Mouse (Mus musculus): ENCODE measurements around the gene Zbtb2. TPM values are rescaled to one million over a fixed set of nuclear protein-coding genes. Genes with fewer than 3 reads are reported as not detected.

Gene Zbtb2
- polyA plus RNA-seq, 1 experiment from 2014 or later: 13.7 TPM

- no peaks in the 10 kb centered on the region for H3K4me1 ChIP-seq
- ATAC-seq (ENCODE audit: insufficient number of reproducible peaks, low FRiP score, low TSS enrichment, low read depth): no peak
- 83% methylated on average over 5 of the region's 5 CpGs for WGBS
Measured at GRCm38 (mm10) chr10:4380748-4381147, 7.2 kb downstream of the Zbtb2 start.

GRCm38 (mm10) chr10:4376931-4377330 is 11.0 kb downstream of the Zbtb2 start:
- H3K4me2 ChIP-seq (replicated peaks): no peak overlapping the region
- no peak overlapping the region for H3K9ac ChIP-seq
- H3K4me1 ChIP-seq: no peaks in the 10 kb centered on the region
- H3K27me3 ChIP-seq: no peaks in the 10 kb centered on the region
- ATAC-seq (ENCODE audit: insufficient number of reproducible peaks, low FRiP score, low TSS enrichment, low read depth): no peak
- no peak overlapping the region for H3K4me3 ChIP-seq (replicated peaks)
- no peak overlapping the region for H3K27ac ChIP-seq (replicated peaks)
- peaks cover 12% of the 10 kb centered on the region; the same call in 1 of the 2 replicates for H3K36me3 ChIP-seq
- WGBS: 85% methylated on average over 7 of the region's 7 CpGs
- no peaks in the 10 kb centered on the region for H3K9me3 ChIP-seq (replicated peaks)

More at GRCm38 (mm10) chr10:4380748-4381147, 7.2 kb downstream of the Zbtb2 start:
- H3K9me3 ChIP-seq (replicated peaks): no peaks in the 10 kb centered on the region
- no peaks in the 10 kb centered on the region for H3K36me3 ChIP-seq
- no peak overlapping the region for H3K4me3 ChIP-seq (replicated peaks)
- no peak overlapping the region for H3K4me2 ChIP-seq (replicated peaks)
- no peak overlapping the region for H3K9ac ChIP-seq
- H3K27ac ChIP-seq (replicated peaks): no peak overlapping the region
- no peaks in the 10 kb centered on the region for H3K27me3 ChIP-seq

GRCm38 (mm10) chr10:4376461-4376860 is 11.4 kb downstream of the Zbtb2 start:
- H3K27me3 ChIP-seq: no peaks in the 10 kb centered on the region
- H3K4me1 ChIP-seq: no peaks in the 10 kb centered on the region
- H3K9ac ChIP-seq: no peak overlapping the region
- no peak overlapping the region for H3K4me3 ChIP-seq (replicated peaks)
- H3K4me2 ChIP-seq (replicated peaks): no peak overlapping the region
- H3K9me3 ChIP-seq (replicated peaks): no peaks in the 10 kb centered on the region
- no peak for ATAC-seq (ENCODE audit: insufficient number of reproducible peaks, low FRiP score, low TSS enrichment, low read depth)
- WGBS: 58% methylated on average over 7 of the region's 7 CpGs
- H3K27ac ChIP-seq (replicated peaks): no peak overlapping the region
- peaks cover 12% of the 10 kb centered on the region; the same call in 1 of the 2 replicates for H3K36me3 ChIP-seq

- H3K9ac ChIP-seq: no peak overlapping the region
- 62% methylated on average over 7 of the region's 7 CpGs for WGBS
- no peak overlapping the region for H3K4me3 ChIP-seq (replicated peaks)
- H3K36me3 ChIP-seq: peaks cover 12% of the 10 kb centered on the region; the same call in 1 of the 2 replicates
- no peak for ATAC-seq (ENCODE audit: insufficient number of reproducible peaks, low FRiP score, low TSS enrichment, low read depth)
- H3K27ac ChIP-seq (replicated peaks): no peak overlapping the region
- H3K9me3 ChIP-seq (replicated peaks): no peaks in the 10 kb centered on the region
- no peaks in the 10 kb centered on the region for H3K4me1 ChIP-seq
- H3K4me2 ChIP-seq (replicated peaks): no peak overlapping the region
- H3K27me3 ChIP-seq: no peaks in the 10 kb centered on the region
Measured at GRCm38 (mm10) chr10:4375267-4375666, 12.6 kb downstream of the Zbtb2 start.

GRCm38 (mm10) chr10:4374734-4375133 is 13.2 kb downstream of the Zbtb2 start:
- H3K9me3 ChIP-seq (replicated peaks): no peaks in the 10 kb centered on the region
- no peak for ATAC-seq (ENCODE audit: insufficient number of reproducible peaks, low FRiP score, low TSS enrichment, low read depth)
- WGBS: 89% methylated on average over 4 of the region's 4 CpGs
- no peak overlapping the region for H3K4me2 ChIP-seq (replicated peaks)
- no peaks in the 10 kb centered on the region for H3K4me1 ChIP-seq
- H3K27ac ChIP-seq (replicated peaks): no peak overlapping the region
- H3K36me3 ChIP-seq: peaks cover 12% of the 10 kb centered on the region; the same call in 1 of the 2 replicates
- H3K4me3 ChIP-seq (replicated peaks): no peak overlapping the region
- no peak overlapping the region for H3K9ac ChIP-seq
- no peaks in the 10 kb centered on the region for H3K27me3 ChIP-seq

GRCm38 (mm10) chr10:4374239-4374638 is 13.7 kb downstream of the Zbtb2 start:
- Histone ChIP-seq H3K4me2 (replicated peaks) (no peak overlapping the region), H3K27me3 (no peaks in the 10 kb centered on the region), H3K4me1 (no peaks in the 10 kb centered on the region), H3K9ac (no peak overlapping the region), H3K36me3 (peaks cover 15% of the 10 kb centered on the region), H3K9me3 (replicated peaks) (no peaks in the 10 kb centered on the region), H3K4me3 (replicated peaks) (no peak overlapping the region), H3K27ac (replicated peaks) (no peak overlapping the region)
- WGBS: 92% methylated on average over 7 of the region's 7 CpGs
- no peak for ATAC-seq (ENCODE audit: insufficient number of reproducible peaks, low FRiP score, low TSS enrichment, low read depth)

- H3K9me3 ChIP-seq (replicated peaks): no peaks in the 10 kb centered on the region
- no peak overlapping the region for H3K27ac ChIP-seq (replicated peaks)
- H3K4me2 ChIP-seq (replicated peaks): no peak overlapping the region
- no peak for ATAC-seq (ENCODE audit: insufficient number of reproducible peaks, low FRiP score, low TSS enrichment, low read depth)
- no peaks in the 10 kb centered on the region for H3K27me3 ChIP-seq
- no peak overlapping the region for H3K9ac ChIP-seq
- no peaks in the 10 kb centered on the region for H3K4me1 ChIP-seq
- H3K4me3 ChIP-seq (replicated peaks): no peak overlapping the region
- 94% methylated on average over 4 of the region's 4 CpGs for WGBS
- H3K36me3 ChIP-seq: peaks cover 21% of the 10 kb centered on the region
Measured at GRCm38 (mm10) chr10:4373558-4373957, 14.3 kb downstream of the Zbtb2 start.

GRCm38 (mm10) chr10:4372011-4372410 is 15.9 kb downstream of the Zbtb2 start:
- Histone ChIP-seq H3K27me3 (no peaks in the 10 kb centered on the region), H3K9ac (no peak overlapping the region), H3K9me3 (replicated peaks) (no peaks in the 10 kb centered on the region), H3K4me2 (replicated peaks) (no peak overlapping the region), H3K36me3 (peaks cover 30% of the 10 kb centered on the region), H3K4me3 (replicated peaks) (no peak overlapping the region), H3K27ac (replicated peaks) (no peak overlapping the region), H3K4me1 (no peaks in the 10 kb centered on the region)
- 43% methylated on average over 5 of the region's 5 CpGs for WGBS
- no peak for ATAC-seq (ENCODE audit: insufficient number of reproducible peaks, low FRiP score, low TSS enrichment, low read depth)

- 83% methylated on average over 11 of the region's 11 CpGs for WGBS
- H3K36me3 ChIP-seq: peaks cover 30% of the 10 kb centered on the region
Measured at GRCm38 (mm10) chr10:4370105-4370504, 17.8 kb downstream of the Zbtb2 start.

GRCm38 (mm10) chr10:4364618-4365017 is 23.3 kb downstream of the Zbtb2 start:
- ATAC-seq (ENCODE audit: insufficient number of reproducible peaks, low FRiP score, low TSS enrichment, low read depth): no peak
- WGBS: 83% methylated on average over 3 of the region's 3 CpGs
- H3K4me2 ChIP-seq (replicated peaks): no peak overlapping the region
- no peak overlapping the region for H3K27ac ChIP-seq (replicated peaks)
- H3K27me3 ChIP-seq: no peaks in the 10 kb centered on the region
- 0 out of 2 replicates have a peak, but pooled peaks cover 3% of the 10 kb centered on the region for H3K9me3 ChIP-seq (replicated peaks)
- H3K4me1 ChIP-seq: no peaks in the 10 kb centered on the region
- no peak overlapping the region for H3K4me3 ChIP-seq (replicated peaks)
- peaks cover 18% of the 10 kb centered on the region for H3K36me3 ChIP-seq
- H3K9ac ChIP-seq: no peak overlapping the region

More at GRCm38 (mm10) chr10:4370105-4370504, 17.8 kb downstream of the Zbtb2 start:
- Histone ChIP-seq H3K27ac (replicated peaks) (no peak overlapping the region), H3K4me2 (replicated peaks) (no peak overlapping the region), H3K9ac (no peak overlapping the region), H3K9me3 (replicated peaks) (no peaks in the 10 kb centered on the region), H3K4me3 (replicated peaks) (no peak overlapping the region), H3K4me1 (no peaks in the 10 kb centered on the region), H3K27me3 (no peaks in the 10 kb centered on the region)
- ATAC-seq (ENCODE audit: insufficient number of reproducible peaks, low FRiP score, low TSS enrichment, low read depth): no peak

- no peak overlapping the region for H3K9ac ChIP-seq
- 79% methylated on average over 10 of the region's 10 CpGs for WGBS
- H3K9me3 ChIP-seq (replicated peaks): no peaks in the 10 kb centered on the region
- H3K4me3 ChIP-seq (replicated peaks): no peak overlapping the region
- no peak overlapping the region for H3K4me2 ChIP-seq (replicated peaks)
- no peaks in the 10 kb centered on the region for H3K4me1 ChIP-seq
- no peak overlapping the region for H3K27ac ChIP-seq (replicated peaks)
- H3K36me3 ChIP-seq: peaks cover 10% of the 10 kb centered on the region; the same call in 1 of the 2 replicates
- ATAC-seq (ENCODE audit: insufficient number of reproducible peaks, low FRiP score, low TSS enrichment, low read depth): no peak
- H3K27me3 ChIP-seq: no peaks in the 10 kb centered on the region
Measured at GRCm38 (mm10) chr10:4357435-4357834, 30.5 kb downstream of the Zbtb2 start.

- WGBS: 46% methylated on average over 5 of the region's 5 CpGs
- ATAC-seq (ENCODE audit: insufficient number of reproducible peaks, low FRiP score, low TSS enrichment, low read depth): no peak
- H3K9me3 ChIP-seq (replicated peaks): no peaks in the 10 kb centered on the region
Measured at GRCm38 (mm10) chr10:4356640-4357039, 31.3 kb downstream of the Zbtb2 start.

More at GRCm38 (mm10) chr10:4356640-4357039, 31.3 kb downstream of the Zbtb2 start:
- Histone ChIP-seq H3K27ac (replicated peaks) (no peak overlapping the region), H3K4me3 (replicated peaks) (no peak overlapping the region), H3K9ac (no peak overlapping the region), H3K36me3 (peaks cover 10% of the 10 kb centered on the region; the same call in 1 of the 2 replicates), H3K4me2 (replicated peaks) (no peak overlapping the region), H3K4me1 (no peaks in the 10 kb centered on the region), H3K27me3 (no peaks in the 10 kb centered on the region)

All from embryonic facial prominence, embryonic 15.5 days (tissue).